Mouse (Mus musculus): ENCODE results near the gene Tns3. TPM values are rescaled to one million over a fixed set of nuclear protein-coding genes. Genes with fewer than 3 reads are reported as not detected.

Gene Tns3
- polyA plus RNA-seq, 1 experiment = 23.4 TPM

DNA sequence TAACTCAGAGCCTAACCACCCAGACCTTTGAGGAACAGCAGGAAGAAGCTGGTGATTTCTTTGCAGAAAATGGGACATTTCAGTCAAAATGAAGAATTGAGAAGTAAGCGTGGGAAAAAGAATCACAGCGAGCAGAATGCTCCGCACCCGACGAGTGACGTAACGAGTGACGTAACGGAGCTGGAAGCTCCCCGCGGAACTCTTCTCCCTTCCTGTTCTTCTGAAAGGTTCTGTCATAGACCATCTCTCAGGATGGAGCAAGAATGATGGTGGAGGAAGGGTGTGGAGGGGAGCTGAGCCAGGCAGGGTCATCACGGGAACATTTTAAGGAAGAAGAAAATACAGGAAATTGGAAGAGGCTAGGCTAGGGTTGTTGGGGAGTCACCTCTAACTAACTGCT, 54.5 kb downstream of the Tns3 start:
- TF ChIP-seq MYOD1 (IDR thresholded peaks at IDR 0.05; ENCODE audit: control insufficient read depth in 1 of 3, insufficient read length in 2 of 3, low read depth in 2 of 3) (no peak), SRF (IDR thresholded peaks at IDR 0.05; ENCODE audit: control insufficient read depth, insufficient read length, low read depth) (no peak), CEBPB (IDR thresholded peaks at IDR 0.05; ENCODE audit: insufficient read depth, poor library complexity, severe bottlenecking) (no peak), MYOG (IDR thresholded peaks at IDR 0.05; ENCODE audit: control insufficient read depth in 1 of 3, insufficient read depth in 1 of 3, insufficient read length in 2 of 3, low read depth in 2 of 3) (no peak), USF1 (IDR thresholded peaks at IDR 0.05; ENCODE audit: low read depth) (no peak), REST (IDR thresholded peaks at IDR 0.05; ENCODE audit: insufficient read depth, insufficient read length) (no peak)
- Histone ChIP-seq H3K4me3 (no peak overlapping the region), H3K4me2 (ENCODE audit: low read depth) (no peak overlapping the region), H3K27me3 (ENCODE audit: control insufficient read depth, insufficient read depth, insufficient read length) (no peaks in the 10 kb centered on the region), H3K79me2 (ENCODE audit: control insufficient read depth, insufficient read depth) (no peaks in the 10 kb centered on the region), H3ac (ENCODE audit: control insufficient read depth, insufficient read length) (no peak overlapping the region), H3K36me3 (ENCODE audit: control insufficient read depth, insufficient read depth) (no peaks in the 10 kb centered on the region)

DNA sequence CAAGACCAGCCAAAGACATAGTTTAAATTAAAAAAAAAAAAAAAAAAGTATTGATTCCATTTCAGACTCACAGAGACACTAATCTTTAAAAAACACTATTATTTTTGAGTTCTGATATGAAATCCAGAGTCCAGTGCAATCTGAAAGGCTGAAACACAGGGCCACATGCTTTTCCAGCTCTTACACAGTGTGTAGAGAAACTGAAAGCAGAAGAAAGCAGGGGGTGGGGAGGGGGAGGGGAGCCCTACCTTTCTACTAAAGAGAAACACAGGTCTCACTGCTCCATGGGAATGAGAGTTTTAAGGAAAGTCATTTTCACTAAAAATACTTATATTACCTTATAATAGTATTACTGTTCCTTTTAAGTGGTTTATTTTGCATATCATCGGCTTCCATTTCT, 57.2 kb downstream of the Tns3 start:
- Histone ChIP-seq H3K36me3 (ENCODE audit: control insufficient read depth, insufficient read depth) (no peaks in the 10 kb centered on the region), H3K4me2 (ENCODE audit: low read depth) (no peak overlapping the region), H3K27me3 (ENCODE audit: control insufficient read depth, insufficient read depth, insufficient read length) (no peaks in the 10 kb centered on the region), H3ac (ENCODE audit: control insufficient read depth, insufficient read length) (no peak overlapping the region), H3K79me2 (ENCODE audit: control insufficient read depth, insufficient read depth) (peaks cover 6% of the 10 kb centered on the region), H3K4me3 (no peak overlapping the region)
- no peak for TF ChIP-seq SRF (IDR thresholded peaks at IDR 0.05; ENCODE audit: control insufficient read depth, insufficient read length, low read depth)
- no peak for TF ChIP-seq POLR2A (IDR thresholded peaks at IDR 0.05; ENCODE audit: insufficient read length, low read depth)

DNA sequence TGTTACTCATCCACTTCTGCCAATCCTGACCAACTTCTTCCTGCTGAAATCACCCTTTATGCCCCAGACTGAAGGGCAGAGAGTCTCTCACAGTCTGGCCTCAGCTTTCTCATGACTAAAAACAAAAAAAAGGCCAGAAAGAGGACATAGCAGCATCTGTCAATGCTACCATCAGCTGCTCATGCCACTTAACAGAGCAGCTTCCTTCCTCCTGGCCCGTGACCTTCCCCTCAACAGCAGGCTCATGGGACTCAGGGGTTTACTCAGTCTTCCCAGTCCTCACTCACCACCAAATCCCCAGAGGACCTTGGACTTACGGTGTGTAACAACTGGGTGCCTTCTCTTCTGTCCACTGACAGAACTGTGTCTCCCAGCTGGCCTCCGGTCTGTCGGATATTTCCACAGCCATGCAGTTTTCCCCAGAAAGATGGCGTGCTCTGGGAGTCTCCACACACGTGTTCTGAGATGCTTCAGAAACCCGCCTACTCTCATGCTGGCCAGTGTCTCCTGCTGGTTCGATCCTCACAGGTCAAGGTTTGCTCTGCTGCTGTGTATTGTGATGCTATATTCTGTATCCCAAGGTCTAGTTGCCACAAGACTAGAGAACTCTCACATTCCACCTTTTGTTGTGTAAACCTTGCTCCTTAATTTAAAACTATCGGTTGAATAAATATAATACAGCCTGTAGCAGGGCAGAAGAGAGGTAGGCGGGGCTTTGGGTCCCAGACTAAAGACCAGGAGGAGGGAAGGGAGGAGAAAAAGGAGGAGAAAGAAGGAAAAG, 59.4 kb downstream of the Tns3 start:
- Histone ChIP-seq H3K4me2 (ENCODE audit: low read depth) (peak overlapping the region; percentile 24), H3K4me3 (no peak overlapping the region), H3K27me3 (ENCODE audit: control insufficient read depth, insufficient read depth, insufficient read length) (no peaks in the 10 kb centered on the region), H3K79me2 (ENCODE audit: control insufficient read depth, insufficient read depth) (peaks cover 12% of the 10 kb centered on the region), H3K36me3 (ENCODE audit: control insufficient read depth, insufficient read depth) (no peaks in the 10 kb centered on the region), H3ac (ENCODE audit: control insufficient read depth, insufficient read length) (no peak overlapping the region)
- no peak for TF ChIP-seq CEBPB (IDR thresholded peaks at IDR 0.05; ENCODE audit: insufficient read depth, poor library complexity, severe bottlenecking)
- no peak for TF ChIP-seq MAX (IDR thresholded peaks at IDR 0.05; ENCODE audit: low read depth)
- TF ChIP-seq USF1 (IDR thresholded peaks at IDR 0.05; ENCODE audit: low read depth) = no peak
- TF ChIP-seq MYOG (IDR thresholded peaks at IDR 0.05; ENCODE audit: control insufficient read depth in 1 of 3, insufficient read depth in 1 of 3, insufficient read length in 2 of 3, low read depth in 2 of 3) = peak in 1 of 3 experiments; percentile 50
- TF ChIP-seq E2F4 (IDR thresholded peaks at IDR 0.05; ENCODE audit: insufficient read depth) = no peak
- TF ChIP-seq REST (IDR thresholded peaks at IDR 0.05; ENCODE audit: insufficient read depth, insufficient read length) = no peak
- TF ChIP-seq TCF3 (IDR thresholded peaks at IDR 0.05; ENCODE audit: insufficient read length, low read depth) = peak; percentile 68
- TF ChIP-seq MYOD1 (IDR thresholded peaks at IDR 0.05; ENCODE audit: control insufficient read depth in 1 of 3, insufficient read length in 2 of 3, low read depth in 2 of 3) = peak; percentile 61 to 97 (median 92)
- peak; percentile 45 for TF ChIP-seq TCF12 (IDR thresholded peaks at IDR 0.05; ENCODE audit: insufficient read depth, poor library complexity, severe bottlenecking)

- Histone ChIP-seq H3K4me3 (no peak overlapping the region), H3K79me2 (ENCODE audit: control insufficient read depth, insufficient read depth) (peaks cover 12% of the 10 kb centered on the region), H3ac (ENCODE audit: control insufficient read depth, insufficient read length) (no peak overlapping the region), H3K4me2 (ENCODE audit: low read depth) (no peak overlapping the region), H3K27me3 (ENCODE audit: control insufficient read depth, insufficient read depth, insufficient read length) (no peaks in the 10 kb centered on the region), H3K36me3 (ENCODE audit: control insufficient read depth, insufficient read depth) (peaks cover 4% of the 10 kb centered on the region)
- TF ChIP-seq SRF (IDR thresholded peaks at IDR 0.05; ENCODE audit: control insufficient read depth, insufficient read length, low read depth) (no peak), TCF3 (IDR thresholded peaks at IDR 0.05; ENCODE audit: insufficient read length, low read depth) (no peak), E2F4 (IDR thresholded peaks at IDR 0.05; ENCODE audit: insufficient read depth) (no peak), TCF12 (IDR thresholded peaks at IDR 0.05; ENCODE audit: insufficient read depth, poor library complexity, severe bottlenecking) (no peak), CEBPB (IDR thresholded peaks at IDR 0.05; ENCODE audit: insufficient read depth, poor library complexity, severe bottlenecking) (no peak)
Observed at GRCm38 (mm10) chr11:8602606-8603005, 61.7 kb downstream of the Tns3 start.

DNA sequence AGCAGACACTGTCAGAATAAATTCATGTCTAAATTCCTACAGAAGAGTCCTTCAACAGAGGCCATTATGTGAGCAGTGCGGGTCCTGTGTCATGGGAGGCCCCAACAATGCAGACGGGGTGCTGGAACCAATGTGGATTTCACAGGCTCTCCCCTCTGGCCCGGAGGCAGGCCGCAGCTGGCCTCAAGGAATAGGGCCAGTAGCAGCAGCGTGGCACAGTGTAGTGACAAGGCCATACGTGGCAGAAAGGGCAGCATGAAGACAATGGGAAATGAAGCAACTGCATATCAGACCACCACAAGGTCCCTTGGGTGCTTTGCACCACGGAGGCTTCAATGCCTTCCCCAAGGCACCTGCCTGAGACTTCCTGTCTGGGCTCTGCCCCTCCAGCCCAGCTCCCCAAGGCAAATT, 62.9 kb downstream of the Tns3 start:
- no peaks in the 10 kb centered on the region for H3K27me3 ChIP-seq (ENCODE audit: control insufficient read depth, insufficient read depth, insufficient read length)
- peaks cover 4% of the 10 kb centered on the region for H3K36me3 ChIP-seq (ENCODE audit: control insufficient read depth, insufficient read depth)
- TF ChIP-seq POLR2AphosphoS2 (IDR thresholded peaks at IDR 0.05; ENCODE audit: insufficient read length, low read depth) (no peak), MYOD1 (IDR thresholded peaks at IDR 0.05; ENCODE audit: control insufficient read depth in 1 of 3, insufficient read length in 2 of 3, low read depth in 2 of 3) (peak in 1 of 3 experiments; percentile 18)
- H3K4me2 ChIP-seq (ENCODE audit: low read depth) = no peak overlapping the region
- H3K79me2 ChIP-seq (ENCODE audit: control insufficient read depth, insufficient read depth) = peaks cover 12% of the 10 kb centered on the region
- no peak overlapping the region for H3ac ChIP-seq (ENCODE audit: control insufficient read depth, insufficient read length)
- H3K4me3 ChIP-seq = no peak overlapping the region
